Mouse (Mus musculus): ENCODE data around the gene Ercc6. TPM values are rescaled to one million over a fixed set of nuclear protein-coding genes. Genes with fewer than 3 reads are reported as not detected.

Gene Ercc6
- polyA plus RNA-seq, 1 experiment from 2014 or later: 24.3 TPM

DNA sequence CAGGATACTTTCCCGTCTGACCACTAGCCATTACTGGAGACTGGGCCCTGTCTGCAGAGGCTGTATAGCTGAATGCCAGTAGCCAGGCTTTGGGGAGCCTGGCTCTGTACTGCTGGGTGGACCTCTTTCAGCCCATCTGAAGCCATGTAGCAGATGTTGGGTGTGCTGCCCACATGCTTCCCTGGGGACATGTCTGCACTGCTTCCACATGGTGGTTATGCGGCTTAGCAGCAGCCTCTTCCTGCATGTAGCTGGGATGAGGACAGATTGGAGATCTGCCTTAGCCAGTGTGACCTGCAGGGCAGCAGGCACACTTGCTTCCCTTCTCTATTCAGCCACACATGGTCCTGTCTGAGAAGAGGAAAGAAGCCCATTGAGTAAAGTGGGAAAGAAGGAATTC is 9.0 kb downstream of the Ercc6 start:
- ATAC-seq (ENCODE audit: insufficient number of reproducible peaks, insufficient read depth, low FRiP score, low TSS enrichment, low read depth): no peak
- H3K4me2 ChIP-seq: no peak overlapping the region

DNA sequence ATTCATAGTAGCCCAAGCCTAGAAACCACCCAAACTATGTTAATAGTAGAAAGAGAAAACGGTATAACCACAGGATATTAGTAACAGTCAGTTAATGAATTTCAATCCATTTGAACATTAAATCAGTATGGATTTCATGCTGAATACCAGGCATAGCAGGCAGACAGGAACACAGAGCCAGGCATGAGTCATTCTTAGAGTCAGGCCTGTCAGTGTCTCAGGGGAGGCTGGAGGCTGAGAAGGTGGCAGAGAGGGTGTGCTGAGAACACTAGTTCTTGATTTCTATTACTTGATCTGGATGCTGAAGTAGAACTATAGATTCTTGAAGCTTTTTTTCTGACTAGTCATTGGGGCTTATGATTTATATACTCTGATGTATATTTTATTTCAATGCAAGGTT is 10.8 kb downstream of the Ercc6 start:
- Histone ChIP-seq H3K4me2 (no peak overlapping the region), H3K9me3 (no peaks in the 10 kb centered on the region), H3K9ac (no peak overlapping the region), H3K4me3 (no peak overlapping the region), H3K27ac (no peak overlapping the region), H3K27me3 (no peaks in the 10 kb centered on the region), H3K4me1 (peaks cover 12% of the 10 kb centered on the region; the same call in 1 of the 2 replicates), H3K36me3 (peaks cover 57% of the 10 kb centered on the region)
- WGBS: 43% methylated on average over 1 of the region's 1 CpGs
- ATAC-seq (ENCODE audit: insufficient number of reproducible peaks, insufficient read depth, low FRiP score, low TSS enrichment, low read depth): no peak

More for the DNA sequence above, 9.0 kb downstream of the Ercc6 start:
- Histone ChIP-seq H3K27me3 (no peaks in the 10 kb centered on the region), H3K4me1 (peaks cover 12% of the 10 kb centered on the region; the same call in 1 of the 2 replicates), H3K9ac (0 out of 2 replicates have a peak overlapping the region, but pooled peaks have one; percentile 27), H3K27ac (no peak overlapping the region), H3K4me3 (no peak overlapping the region), H3K9me3 (no peaks in the 10 kb centered on the region), H3K36me3 (peaks cover 63% of the 10 kb centered on the region)
- 81% methylated on average over 2 of the region's 2 CpGs for WGBS

DNA sequence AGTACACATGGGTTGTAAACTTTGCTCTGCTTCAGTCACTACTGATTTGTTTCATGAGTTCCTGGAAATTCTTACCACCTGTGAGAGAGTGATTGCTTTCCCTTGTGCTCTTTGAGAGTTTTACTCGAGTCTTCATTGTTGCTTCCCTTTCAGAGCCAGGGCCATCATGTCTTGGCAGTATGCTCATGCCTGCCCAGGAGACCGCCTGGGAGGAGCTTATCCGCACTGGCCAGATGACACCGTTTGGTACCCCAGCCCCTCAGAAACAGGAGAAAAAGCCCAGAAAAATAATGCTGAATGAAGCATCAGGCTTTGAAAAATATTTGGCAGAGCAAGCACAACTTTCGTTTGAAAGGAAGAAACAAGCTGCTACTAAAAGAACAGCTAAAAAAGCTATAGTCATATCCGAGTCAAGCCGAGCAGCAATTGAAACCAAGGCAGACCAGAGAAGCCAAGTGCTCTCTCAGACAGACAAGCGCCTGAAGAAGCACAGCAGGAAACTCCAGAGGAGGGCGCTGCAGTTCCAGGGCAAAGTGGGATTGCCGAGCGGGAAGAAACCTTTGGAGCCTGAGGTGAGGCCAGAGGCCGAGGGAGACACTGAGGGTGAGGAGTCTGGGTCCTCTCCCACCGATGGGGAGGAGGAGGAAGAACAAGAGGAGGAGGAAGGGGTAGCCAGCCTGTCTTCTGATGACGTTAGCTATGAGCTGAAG is 12.8 kb downstream of the Ercc6 start:
- peaks cover 38% of the 10 kb centered on the region for H3K36me3 ChIP-seq
- WGBS: 80% methylated on average over 14 of the region's 14 CpGs
- no peak for ATAC-seq (ENCODE audit: insufficient number of reproducible peaks, insufficient read depth, low FRiP score, low TSS enrichment, low read depth)

DNA sequence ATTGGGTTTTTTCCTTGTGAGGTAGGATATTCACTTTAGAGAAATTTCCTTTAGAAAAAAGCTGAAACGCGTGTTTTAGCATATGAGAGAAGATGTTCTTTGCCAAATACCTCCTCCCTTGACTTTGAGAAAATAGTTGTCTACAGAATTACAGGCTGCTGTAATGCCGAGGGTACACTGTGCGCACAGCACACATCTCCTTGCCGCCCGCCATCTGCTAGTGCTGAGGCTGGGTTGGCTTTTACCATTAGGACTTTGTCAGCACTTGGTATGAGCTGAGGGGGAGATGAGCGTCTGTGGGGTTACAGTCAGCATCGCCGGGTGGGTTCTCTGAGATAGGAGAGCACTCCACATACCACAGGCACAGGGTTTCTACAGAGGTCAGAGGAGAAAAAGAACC is 13.9 kb downstream of the Ercc6 start:
- Histone ChIP-seq H3K9ac (no peak overlapping the region), H3K4me2 (no peak overlapping the region), H3K27me3 (no peaks in the 10 kb centered on the region), H3K9me3 (no peaks in the 10 kb centered on the region), H3K36me3 (peaks cover 29% of the 10 kb centered on the region), H3K4me3 (no peak overlapping the region), H3K27ac (no peak overlapping the region), H3K4me1 (peaks cover 14% of the 10 kb centered on the region; the same call in 1 of the 2 replicates)
- 97% methylated on average over 9 of the region's 9 CpGs for WGBS
- no peak for ATAC-seq (ENCODE audit: insufficient number of reproducible peaks, insufficient read depth, low FRiP score, low TSS enrichment, low read depth)

More for the DNA sequence above, 12.8 kb downstream of the Ercc6 start:
- Histone ChIP-seq H3K27ac (no peak overlapping the region), H3K4me3 (no peak overlapping the region), H3K9me3 (no peaks in the 10 kb centered on the region), H3K9ac (no peak overlapping the region), H3K27me3 (no peaks in the 10 kb centered on the region), H3K4me1 (peaks cover 12% of the 10 kb centered on the region; the same call in 1 of the 2 replicates), H3K4me2 (no peak overlapping the region)

DNA sequence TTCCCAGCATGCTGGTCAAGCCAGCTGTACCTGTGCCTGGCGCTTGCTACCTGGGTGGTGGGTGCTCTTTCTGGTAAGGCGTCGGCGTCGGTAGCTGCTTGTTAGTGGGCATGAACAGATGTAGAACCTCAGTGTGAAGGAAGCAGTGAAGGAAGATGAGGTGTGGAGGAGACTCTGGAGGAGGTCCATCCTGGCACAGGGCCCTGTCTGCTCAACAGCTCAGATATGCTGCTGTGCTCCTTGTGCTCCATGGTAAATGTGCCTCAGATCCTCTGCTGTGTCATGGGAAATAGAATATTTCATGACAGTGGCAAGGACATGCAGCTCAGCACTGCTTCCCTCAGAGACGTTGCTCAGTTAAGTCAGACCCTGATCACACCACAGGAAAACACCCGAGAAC is 15.7 kb downstream of the Ercc6 start:
- Histone ChIP-seq H3K27me3 (no peaks in the 10 kb centered on the region), H3K4me1 (peaks cover 12% of the 10 kb centered on the region), H3K4me3 (no peak overlapping the region), H3K36me3 (peaks cover 38% of the 10 kb centered on the region), H3K9me3 (no peaks in the 10 kb centered on the region), H3K4me2 (no peak overlapping the region), H3K27ac (no peak overlapping the region), H3K9ac (no peak overlapping the region)
- 86% methylated on average over 7 of the region's 7 CpGs for WGBS
- ATAC-seq (ENCODE audit: insufficient number of reproducible peaks, insufficient read depth, low FRiP score, low TSS enrichment, low read depth): no peak

DNA sequence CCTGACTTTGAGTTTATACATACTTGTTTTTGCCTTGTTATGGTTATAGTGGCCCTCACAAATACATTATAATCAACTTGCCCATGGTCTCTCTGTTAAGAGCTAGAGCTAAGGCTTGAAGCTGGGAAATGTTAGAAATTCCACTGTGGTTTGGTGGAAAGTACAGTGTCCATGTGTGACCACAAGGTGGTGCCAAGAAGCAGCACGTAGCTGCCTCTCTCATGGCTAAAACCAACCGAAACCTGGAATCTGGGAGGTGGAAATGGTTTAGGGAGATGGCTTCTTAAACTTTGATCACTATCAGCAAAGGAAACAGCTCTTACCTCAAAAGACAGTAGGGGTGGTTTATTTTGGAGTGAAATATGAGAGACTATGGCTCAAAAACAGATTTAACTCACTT is 17.6 kb downstream of the Ercc6 start:
- 9% methylated on average over 2 of the region's 2 CpGs for WGBS
- ATAC-seq (ENCODE audit: insufficient number of reproducible peaks, insufficient read depth, low FRiP score, low TSS enrichment, low read depth): no peak
- no peaks in the 10 kb centered on the region for H3K9me3 ChIP-seq

DNA sequence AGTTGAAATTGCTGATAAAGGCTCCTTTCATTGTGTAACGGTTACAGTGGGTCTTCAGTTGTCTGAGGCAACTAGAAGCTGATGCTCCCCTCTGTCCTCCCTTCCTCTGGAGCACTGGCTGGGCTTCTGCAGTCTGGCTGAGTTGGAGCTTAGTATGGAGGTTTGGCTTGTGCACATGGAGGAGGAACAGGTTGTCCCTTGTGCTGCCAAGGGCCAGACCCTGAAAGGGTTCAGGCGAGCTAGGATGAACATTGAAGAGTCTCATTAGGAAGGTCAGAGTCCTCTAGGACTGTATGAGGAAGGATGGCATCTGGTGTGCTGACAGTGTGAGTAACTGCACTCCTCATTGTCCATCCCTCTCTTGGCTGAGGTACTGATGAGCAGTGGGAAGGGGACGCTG is 18.1 kb downstream of the Ercc6 start:
- H3K27me3 ChIP-seq: no peaks in the 10 kb centered on the region
- WGBS: 81% methylated on average over 3 of the region's 3 CpGs
- H3K36me3 ChIP-seq: peaks cover 41% of the 10 kb centered on the region
- H3K4me1 ChIP-seq: peaks cover 16% of the 10 kb centered on the region
- H3K9me3 ChIP-seq: no peaks in the 10 kb centered on the region
- no peak overlapping the region for H3K9ac ChIP-seq
- no peak overlapping the region for H3K4me3 ChIP-seq
- no peak overlapping the region for H3K27ac ChIP-seq
- H3K4me2 ChIP-seq: no peak overlapping the region
- no peak for ATAC-seq (ENCODE audit: insufficient number of reproducible peaks, insufficient read depth, low FRiP score, low TSS enrichment, low read depth)

More for the DNA sequence above, 17.6 kb downstream of the Ercc6 start:
- Histone ChIP-seq H3K9ac (no peak overlapping the region), H3K4me2 (no peak overlapping the region), H3K27me3 (no peaks in the 10 kb centered on the region), H3K27ac (no peak overlapping the region), H3K4me1 (peaks cover 12% of the 10 kb centered on the region), H3K4me3 (no peak overlapping the region), H3K36me3 (peaks cover 45% of the 10 kb centered on the region)

DNA sequence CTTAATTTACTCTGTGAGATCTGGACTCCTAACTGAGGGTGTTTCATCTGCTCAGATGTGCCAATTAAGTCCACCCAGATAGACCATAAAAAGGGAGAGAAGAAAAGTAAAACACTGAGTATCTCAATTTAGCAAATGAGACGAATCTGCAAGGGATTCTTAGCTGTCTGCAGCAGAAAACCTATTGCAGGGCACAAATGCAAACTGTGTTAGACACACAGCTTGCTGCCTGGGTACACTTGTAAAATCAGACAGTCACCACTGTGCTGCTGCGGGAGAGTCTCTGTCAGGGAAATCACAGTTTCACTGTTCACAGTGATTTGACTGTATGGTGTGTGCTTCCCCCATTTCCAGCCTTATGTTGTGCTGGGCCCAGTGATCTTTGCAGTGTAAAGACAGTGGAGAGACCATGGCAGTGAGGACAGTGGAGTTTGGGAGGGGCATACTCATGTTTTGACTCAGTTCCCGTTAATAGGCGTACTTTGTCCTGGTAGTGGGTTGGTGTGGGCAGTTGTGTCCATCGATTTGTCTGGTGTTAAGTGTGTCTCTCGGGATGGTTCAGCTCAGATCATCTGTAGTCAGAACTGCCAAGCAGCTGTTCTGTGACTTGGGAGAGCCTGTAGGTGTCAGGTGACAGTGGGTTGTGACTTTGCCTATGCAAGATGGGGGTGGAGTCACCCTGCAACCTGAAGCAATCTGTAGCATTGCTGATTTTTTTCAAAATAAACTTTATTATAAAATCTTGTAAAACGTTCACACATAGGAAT is 19.2 kb downstream of the Ercc6 start:
- H3K4me1 ChIP-seq: peaks cover 26% of the 10 kb centered on the region
- no peak overlapping the region for H3K4me3 ChIP-seq
- H3K9ac ChIP-seq: no peak overlapping the region
- H3K27me3 ChIP-seq: no peaks in the 10 kb centered on the region
- H3K4me2 ChIP-seq: no peak overlapping the region
- WGBS: 65% methylated on average over 7 of the region's 7 CpGs
- H3K36me3 ChIP-seq: peaks cover 30% of the 10 kb centered on the region
- no peak overlapping the region for H3K27ac ChIP-seq
- no peaks in the 10 kb centered on the region for H3K9me3 ChIP-seq
- no peak for ATAC-seq (ENCODE audit: insufficient number of reproducible peaks, insufficient read depth, low FRiP score, low TSS enrichment, low read depth)

DNA sequence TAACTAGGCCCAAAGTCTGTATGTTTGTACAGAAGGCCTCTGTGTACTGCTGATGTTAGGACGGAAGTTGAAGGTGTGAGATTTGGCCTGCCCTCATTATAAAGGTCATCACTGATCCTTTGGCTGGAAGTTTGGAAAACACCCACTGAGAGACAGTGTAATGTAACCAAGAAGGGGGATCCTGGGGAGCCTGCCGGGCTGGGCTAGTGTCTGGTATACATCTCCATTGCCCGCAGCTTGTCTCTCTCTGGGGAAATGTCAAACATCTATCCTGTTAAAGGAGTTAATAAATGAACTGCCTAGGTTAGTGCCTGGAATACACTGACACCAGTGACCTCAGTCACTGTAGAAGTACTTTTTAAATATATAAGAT is 19.8 kb downstream of the Ercc6 start:
- H3K36me3 ChIP-seq: peaks cover 31% of the 10 kb centered on the region
- WGBS: 72% methylated on average over 3 of the region's 3 CpGs

DNA sequence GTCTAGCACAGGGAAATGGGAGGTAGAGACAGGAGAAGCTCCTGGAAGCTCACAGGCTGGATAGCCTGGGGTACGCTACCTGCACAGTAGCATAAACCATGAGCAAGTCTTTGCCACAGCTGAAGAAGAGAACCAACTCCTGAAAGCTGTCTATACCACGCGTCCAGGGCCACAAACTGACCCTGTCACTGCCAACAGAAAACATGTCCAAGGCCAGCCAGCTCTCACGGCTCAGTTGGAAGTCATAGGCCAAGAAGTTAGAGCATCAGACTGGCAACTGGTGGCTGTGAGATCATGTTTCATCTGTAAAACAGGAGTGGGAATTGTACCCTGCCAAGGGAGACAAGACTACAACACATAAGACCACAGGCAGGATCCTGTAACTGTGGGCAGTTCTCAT is 20.3 kb downstream of the Ercc6 start:
- Histone ChIP-seq H3K4me2 (no peak overlapping the region), H3K36me3 (peaks cover 35% of the 10 kb centered on the region), H3K9me3 (no peaks in the 10 kb centered on the region), H3K9ac (no peak overlapping the region), H3K4me3 (no peak overlapping the region), H3K4me1 (peaks cover 29% of the 10 kb centered on the region), H3K27ac (no peak overlapping the region), H3K27me3 (no peaks in the 10 kb centered on the region)
- 82% methylated on average over 4 of the region's 4 CpGs for WGBS
- ATAC-seq (ENCODE audit: insufficient number of reproducible peaks, insufficient read depth, low FRiP score, low TSS enrichment, low read depth): no peak

More for the DNA sequence above, 19.8 kb downstream of the Ercc6 start:
- Histone ChIP-seq H3K4me3 (no peak overlapping the region), H3K9me3 (no peaks in the 10 kb centered on the region), H3K9ac (no peak overlapping the region), H3K27ac (no peak overlapping the region), H3K4me2 (no peak overlapping the region), H3K4me1 (peaks cover 29% of the 10 kb centered on the region), H3K27me3 (no peaks in the 10 kb centered on the region)
- no peak for ATAC-seq (ENCODE audit: insufficient number of reproducible peaks, insufficient read depth, low FRiP score, low TSS enrichment, low read depth)

DNA sequence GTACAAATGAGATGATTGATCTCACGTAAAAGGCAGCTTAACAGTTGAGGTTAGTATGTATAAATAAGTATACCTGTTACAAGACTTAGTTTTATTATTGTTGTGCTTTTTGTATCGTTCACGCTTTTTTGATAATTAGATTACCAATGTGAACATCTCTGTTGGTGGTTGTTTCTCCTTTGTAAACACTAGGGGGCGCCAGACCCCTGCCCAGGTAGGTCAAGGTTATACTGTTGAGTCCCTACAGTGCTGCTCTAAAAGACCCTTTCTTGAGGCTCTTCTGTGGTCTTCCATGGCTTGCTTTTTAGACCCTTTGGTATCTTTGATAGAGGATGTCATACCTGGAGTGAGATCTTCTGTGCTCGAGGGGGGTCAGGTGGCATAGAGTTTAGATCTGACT is 20.8 kb downstream of the Ercc6 start:
- 71% methylated on average over 5 of the region's 5 CpGs for WGBS
- Histone ChIP-seq H3K9ac (no peak overlapping the region), H3K36me3 (peaks cover 30% of the 10 kb centered on the region), H3K4me1 (peaks cover 29% of the 10 kb centered on the region), H3K4me2 (no peak overlapping the region), H3K27me3 (no peaks in the 10 kb centered on the region), H3K4me3 (no peak overlapping the region), H3K9me3 (no peaks in the 10 kb centered on the region), H3K27ac (no peak overlapping the region)
- ATAC-seq (ENCODE audit: insufficient number of reproducible peaks, insufficient read depth, low FRiP score, low TSS enrichment, low read depth): no peak

DNA sequence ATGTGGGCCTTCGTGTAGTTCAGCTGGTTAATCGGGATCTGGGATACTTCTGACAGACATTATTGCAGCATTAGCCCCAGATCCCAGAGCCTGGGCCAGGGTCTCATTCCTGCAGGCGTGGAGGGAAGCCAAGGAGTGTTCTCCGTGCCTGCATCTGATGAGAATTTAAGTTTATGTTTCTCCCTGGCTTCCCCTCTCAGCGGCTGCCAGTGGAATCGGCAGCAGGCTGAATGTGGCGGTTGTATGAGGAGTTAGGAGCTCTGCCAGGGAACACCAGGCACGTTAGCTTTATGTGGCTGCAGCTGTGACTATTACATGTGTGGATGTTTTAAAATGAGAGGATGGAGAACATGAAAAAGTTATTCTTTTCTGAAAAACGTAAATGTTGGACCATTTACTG is 23.4 kb downstream of the Ercc6 start:
- Histone ChIP-seq H3K36me3 (peaks cover 34% of the 10 kb centered on the region), H3K27me3 (no peaks in the 10 kb centered on the region), H3K27ac (peak overlapping the region; percentile 41), H3K9ac (no peak overlapping the region), H3K4me3 (no peak overlapping the region), H3K4me1 (peaks cover 25% of the 10 kb centered on the region), H3K9me3 (no peaks in the 10 kb centered on the region), H3K4me2 (no peak overlapping the region)
- ATAC-seq (ENCODE audit: insufficient number of reproducible peaks, insufficient read depth, low FRiP score, low TSS enrichment, low read depth): no peak
- 45% methylated on average over 9 of the region's 9 CpGs for WGBS

Measured in embryonic facial prominence, embryonic 13.5 days (tissue).